Mouse (Mus musculus): ENCODE measurements around the gene Armh3. TPM values are rescaled to one million over a fixed set of nuclear protein-coding genes. Genes with fewer than 3 reads are reported as not detected.
"Not testable (repeated sequence)": the region's sequence is repeated elsewhere in the genome, so short reads cannot be mapped to it uniquely, and the experiment has no call there.

Gene Armh3
- total and polyA plus RNA-seq, 3 experiments = 13.9 to 14.6 (median 14.2) TPM

DNA sequence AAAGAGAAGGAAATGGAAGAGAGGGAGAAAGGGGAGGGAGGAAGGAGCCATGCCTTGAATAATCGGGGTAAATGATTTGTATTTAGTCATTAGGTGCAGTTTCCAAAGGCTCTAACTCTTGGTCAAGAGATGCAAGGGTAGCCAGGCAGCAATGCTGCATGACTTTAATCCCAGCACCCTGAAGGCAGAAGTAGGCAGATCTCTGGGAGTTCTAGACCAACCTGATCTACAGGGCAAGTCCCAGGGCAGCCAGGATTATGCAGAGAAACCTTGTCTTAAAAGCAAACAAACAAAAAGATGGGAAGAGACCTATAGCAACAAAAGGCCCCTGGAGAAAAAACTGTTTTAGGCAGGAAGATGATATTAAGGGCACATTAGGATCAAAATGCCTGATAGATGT, 1.1 kb upstream of the Armh3 start:
- no peaks in the 10 kb centered on the region for H3K79me2 ChIP-seq (replicated peaks; ENCODE audit: control insufficient read depth, insufficient read depth, low read length)
- no peaks in the 10 kb centered on the region for H3K36me3 ChIP-seq (ENCODE audit: control insufficient read depth, insufficient read depth, low read length)
- no peak for DNase-seq
- no peak overlapping the region for H3K9ac ChIP-seq (ENCODE audit: low read depth, low read length)
- no peak overlapping the region for H3K4me3 ChIP-seq
- H3K27me3 ChIP-seq (ENCODE audit: control insufficient read depth, insufficient read depth, low read length) = no peaks in the 10 kb centered on the region
- TF ChIP-seq POLR2A (IDR thresholded peaks at IDR 0.05; ENCODE audit: insufficient read depth, low read depth, low read length) = no peak
- no peak for TF ChIP-seq EP300 (IDR thresholded peaks at IDR 0.05; ENCODE audit: insufficient read depth, low read depth, low read length)
- TF ChIP-seq CTCF (IDR thresholded peaks at IDR 0.05) = no peak
- intact Hi-C loops (cut with DNase I) = no loop called here
- 28% methylated on average over 1 of the region's 1 CpGs for WGBS
- peaks cover 7% of the 10 kb centered on the region for H3K4me1 ChIP-seq (ENCODE audit: control insufficient read depth, insufficient read depth, low read length)
- no peak overlapping the region for H3K27ac ChIP-seq

DNA sequence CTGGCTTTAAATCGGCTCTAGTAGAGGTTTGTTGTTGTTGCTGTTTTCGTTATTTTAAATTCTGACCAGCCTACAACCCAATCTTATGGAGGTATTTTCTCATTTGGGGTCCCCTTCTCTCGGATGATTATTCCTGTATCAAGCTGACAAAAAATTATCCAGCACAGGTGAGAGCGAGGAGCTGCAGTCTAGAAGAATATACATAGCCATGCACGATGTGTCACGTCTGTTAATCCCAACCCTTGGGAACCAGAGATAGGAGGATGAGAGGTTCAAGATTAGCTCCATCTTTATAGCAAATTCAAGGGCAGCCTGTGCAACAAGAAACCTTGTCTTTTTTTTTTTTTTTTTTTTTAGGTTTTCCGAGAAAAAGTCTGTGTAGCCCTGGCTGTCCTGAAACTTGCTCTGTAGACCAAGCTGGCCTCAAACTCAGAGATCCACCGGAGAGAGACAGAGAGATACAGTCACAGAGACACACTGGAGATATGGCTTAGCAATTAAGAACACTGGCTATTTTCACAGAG, 468 bp upstream of the Armh3 start:
- H3K36me3 ChIP-seq (ENCODE audit: control insufficient read depth, insufficient read depth, low read length) = no peaks in the 10 kb centered on the region
- H3K4me3 ChIP-seq = peak overlapping the region; percentile 82
- no peak overlapping the region for H3K9ac ChIP-seq (ENCODE audit: low read depth, low read length)
- H3K27me3 ChIP-seq (ENCODE audit: control insufficient read depth, insufficient read depth, low read length) = no peaks in the 10 kb centered on the region
- DNase-seq = no peak
- TF ChIP-seq CTCF (IDR thresholded peaks at IDR 0.05) (no peak), POLR2A (IDR thresholded peaks at IDR 0.05; ENCODE audit: insufficient read depth, low read depth, low read length) (no peak), EP300 (IDR thresholded peaks at IDR 0.05; ENCODE audit: insufficient read depth, low read depth, low read length) (no peak)
- peaks cover 2% of the 10 kb centered on the region for H3K4me1 ChIP-seq (ENCODE audit: control insufficient read depth, insufficient read depth, low read length)
- intact Hi-C loops (cut with DNase I) = no loop called here
- WGBS = 8% methylated on average over 8 of the region's 8 CpGs
- no peaks in the 10 kb centered on the region for H3K79me2 ChIP-seq (replicated peaks; ENCODE audit: control insufficient read depth, insufficient read depth, low read length)
- H3K27ac ChIP-seq = peak overlapping the region; percentile 90

- 47% methylated on average over 5 of the region's 5 CpGs for WGBS
- H3K27ac ChIP-seq = peak overlapping the region; percentile 90
- intact Hi-C loops (cut with DNase I) = no loop called here
Observed at GRCm38 (mm10) chr19:45997365-45997764, 923 bp downstream of the Armh3 start.

DNA sequence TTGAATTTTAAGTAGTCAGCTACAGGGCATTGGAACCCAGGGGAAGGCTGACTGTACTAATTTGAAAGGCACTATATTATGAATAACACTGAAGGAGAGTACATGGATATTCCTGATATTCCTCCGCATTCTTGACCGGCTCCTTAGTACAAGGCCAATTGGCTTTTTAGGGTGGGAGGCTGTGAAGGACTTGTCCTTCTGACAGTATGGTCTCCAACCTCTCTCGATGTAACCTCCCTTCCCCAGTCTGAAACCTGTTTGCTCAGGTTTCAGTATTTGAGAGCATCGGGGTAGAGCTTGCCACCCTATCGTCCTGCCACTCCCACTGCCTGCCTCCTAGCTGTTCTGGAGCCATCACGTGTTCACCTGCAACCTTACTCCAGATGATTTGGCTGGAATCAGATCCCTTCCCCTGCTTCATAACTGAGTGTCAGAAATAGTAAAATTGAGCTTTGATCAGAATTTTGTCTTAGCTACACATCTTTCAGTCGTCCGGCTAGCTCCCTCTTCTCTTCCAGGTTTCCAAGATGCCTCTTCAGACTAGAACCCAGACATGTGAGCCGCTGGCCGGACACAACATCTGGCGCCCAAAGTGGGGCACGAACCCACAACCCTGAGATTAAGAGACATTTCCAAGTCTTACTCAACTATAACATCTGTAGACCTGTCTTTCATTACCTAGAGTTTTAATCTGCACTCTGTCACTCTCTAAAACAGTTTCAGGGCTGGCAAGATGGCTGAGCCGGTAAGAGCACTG, 4.1 kb downstream of the Armh3 start:
- Histone ChIP-seq H3K27me3 (ENCODE audit: control insufficient read depth, insufficient read depth, low read length) (no peaks in the 10 kb centered on the region), H3K9ac (ENCODE audit: low read depth, low read length) (no peak overlapping the region), H3K27ac (no peak overlapping the region), H3K36me3 (ENCODE audit: control insufficient read depth, insufficient read depth, low read length) (no peaks in the 10 kb centered on the region), H3K4me1 (ENCODE audit: control insufficient read depth, insufficient read depth, low read length) (peaks cover 2% of the 10 kb centered on the region), H3K4me3 (no peak overlapping the region), H3K79me2 (replicated peaks; ENCODE audit: control insufficient read depth, insufficient read depth, low read length) (peaks cover 4% of the 10 kb centered on the region)
- TF ChIP-seq EP300 (IDR thresholded peaks at IDR 0.05; ENCODE audit: insufficient read depth, low read depth, low read length) (no peak), CTCF (IDR thresholded peaks at IDR 0.05) (no peak), POLR2A (IDR thresholded peaks at IDR 0.05; ENCODE audit: insufficient read depth, low read depth, low read length) (no peak)
- 96% methylated on average over 13 of the region's 13 CpGs for WGBS
- DNase-seq = no peak
- intact Hi-C loops (cut with DNase I) = no loop called here

More at GRCm38 (mm10) chr19:45997365-45997764, 923 bp downstream of the Armh3 start:
- DNase-seq = no peak
- peaks cover 2% of the 10 kb centered on the region for H3K4me1 ChIP-seq (ENCODE audit: control insufficient read depth, insufficient read depth, low read length)
- H3K4me3 ChIP-seq = peak overlapping the region; percentile 82
- TF ChIP-seq EP300 (IDR thresholded peaks at IDR 0.05; ENCODE audit: insufficient read depth, low read depth, low read length) (no peak), CTCF (IDR thresholded peaks at IDR 0.05) (no peak), POLR2A (IDR thresholded peaks at IDR 0.05; ENCODE audit: insufficient read depth, low read depth, low read length) (no peak)
- H3K9ac ChIP-seq (ENCODE audit: low read depth, low read length) = peak overlapping the region; percentile 95; the same call in 1 of the 2 replicates
- no peaks in the 10 kb centered on the region for H3K27me3 ChIP-seq (ENCODE audit: control insufficient read depth, insufficient read depth, low read length)
- H3K79me2 ChIP-seq (replicated peaks; ENCODE audit: control insufficient read depth, insufficient read depth, low read length) = no peaks in the 10 kb centered on the region
- no peaks in the 10 kb centered on the region for H3K36me3 ChIP-seq (ENCODE audit: control insufficient read depth, insufficient read depth, low read length)

- H3K27me3 ChIP-seq (ENCODE audit: control insufficient read depth, insufficient read depth, low read length); H3K27ac ChIP-seq; H3K4me1 ChIP-seq (ENCODE audit: control insufficient read depth, insufficient read depth, low read length); H3K4me3 ChIP-seq; DNase-seq; H3K9ac ChIP-seq (ENCODE audit: low read depth, low read length); H3K79me2 ChIP-seq (replicated peaks; ENCODE audit: control insufficient read depth, insufficient read depth, low read length); intact Hi-C loops (cut with DNase I); H3K36me3 ChIP-seq (ENCODE audit: control insufficient read depth, insufficient read depth, low read length): not testable (repeated sequence)
- WGBS = 87% methylated on average over 6 of the region's 6 CpGs
Observed at GRCm38 (mm10) chr19:45993441-45993840, 4.8 kb downstream of the Armh3 start.

GRCm38 (mm10) chr19:45991171-45991570, 7.1 kb downstream of the Armh3 start:
- H3K4me3 ChIP-seq = no peak overlapping the region
- H3K27ac ChIP-seq = no peak overlapping the region
- H3K4me1 ChIP-seq (ENCODE audit: control insufficient read depth, insufficient read depth, low read length) = no peaks in the 10 kb centered on the region
- H3K79me2 ChIP-seq (replicated peaks; ENCODE audit: control insufficient read depth, insufficient read depth, low read length) = peaks cover 4% of the 10 kb centered on the region
- DNase-seq = no peak
- no peaks in the 10 kb centered on the region for H3K36me3 ChIP-seq (ENCODE audit: control insufficient read depth, insufficient read depth, low read length)
- intact Hi-C loops (cut with DNase I) = no loop called here
- no peak overlapping the region for H3K9ac ChIP-seq (ENCODE audit: low read depth, low read length)
- no peak for TF ChIP-seq POLR2A (IDR thresholded peaks at IDR 0.05; ENCODE audit: insufficient read depth, low read depth, low read length)
- TF ChIP-seq EP300 (IDR thresholded peaks at IDR 0.05; ENCODE audit: insufficient read depth, low read depth, low read length) = no peak
- no peak for TF ChIP-seq CTCF (IDR thresholded peaks at IDR 0.05)
- WGBS = 92% methylated on average over 3 of the region's 3 CpGs
- no peaks in the 10 kb centered on the region for H3K27me3 ChIP-seq (ENCODE audit: control insufficient read depth, insufficient read depth, low read length)
